Mouse (Mus musculus) gastrocnemius, postnatal 36 days (tissue): ENCODE results near the gene Sptbn1. TPM values are rescaled to one million over a fixed set of nuclear protein-coding genes. Genes with fewer than 3 reads are reported as not detected.

Source experiments
- DNase-seq, 2 experiments: peaks; one replicate each; pipeline ENCODE4 v3.0.0; 2022
- intact Hi-C: fragments of 180-260 bp; cut with DNase I; formaldehyde crosslinking; loops from one replicate; pipeline ENCODE4 v1.15.1; 2025
- total RNA-seq, 2 experiments: library from RNA; stranded (reverse); gene quantifications; 2 replicates each; pipeline ENCODE4 v1.2.3; 2021

Gene Sptbn1
- total RNA-seq, 2 experiments from 2014 or later, result 104 to 125 TPM

DNA sequence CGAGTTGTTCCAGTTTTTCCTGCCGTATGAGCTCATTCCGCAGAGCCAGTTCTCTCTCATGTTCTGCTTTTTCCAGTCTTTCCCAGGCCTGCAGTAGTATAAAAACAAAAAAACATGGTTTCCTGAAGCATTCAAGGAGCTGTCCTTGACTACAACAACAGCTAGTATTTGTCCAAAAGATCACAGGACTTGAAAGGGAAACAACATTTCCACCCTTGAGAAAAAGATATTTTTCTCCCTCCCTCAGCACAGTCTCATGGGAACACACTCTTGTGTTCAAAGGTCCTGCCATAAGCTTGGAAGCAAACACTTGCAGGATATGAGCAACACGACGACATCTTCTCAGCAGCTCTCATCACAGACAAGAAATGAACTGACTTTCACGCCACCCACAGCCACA, 124.9 kb downstream of the Sptbn1 start:
- intact Hi-C loops, result no loop called here
- DNase-seq, result no peak

DNA sequence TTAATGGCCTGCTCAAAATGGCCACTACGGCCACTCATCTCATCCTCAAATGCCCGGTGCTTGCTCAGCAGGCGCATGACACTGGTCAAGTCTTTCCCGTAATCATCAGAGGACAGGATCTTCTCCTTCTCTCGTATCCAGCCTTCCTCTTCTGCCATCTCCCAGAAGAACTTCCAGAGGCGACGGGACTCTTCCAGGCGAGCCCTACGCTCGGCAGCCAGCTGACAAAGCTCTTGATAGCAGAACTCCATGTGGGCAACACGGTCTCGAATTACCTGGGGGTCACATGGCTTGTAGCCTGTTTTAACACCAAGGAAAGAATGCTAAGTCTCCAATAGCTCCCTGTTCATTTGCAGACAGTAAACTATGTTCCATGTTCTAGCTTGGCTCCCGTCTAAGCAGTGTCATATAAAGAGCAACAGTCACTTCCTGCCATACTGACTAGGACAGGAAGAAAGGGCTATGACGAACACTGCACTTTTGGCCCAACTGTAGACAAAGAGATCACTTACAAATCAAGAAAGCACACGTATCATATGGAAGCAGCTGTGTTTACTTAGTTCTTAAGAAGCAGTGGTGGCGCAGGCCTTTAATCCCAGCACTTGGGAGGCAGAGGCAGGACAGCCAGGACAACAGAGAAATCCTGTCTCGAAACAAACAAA, 128.7 kb downstream of the Sptbn1 start:
- intact Hi-C loops, result no loop called here
- DNase-seq, result no peak

DNA sequence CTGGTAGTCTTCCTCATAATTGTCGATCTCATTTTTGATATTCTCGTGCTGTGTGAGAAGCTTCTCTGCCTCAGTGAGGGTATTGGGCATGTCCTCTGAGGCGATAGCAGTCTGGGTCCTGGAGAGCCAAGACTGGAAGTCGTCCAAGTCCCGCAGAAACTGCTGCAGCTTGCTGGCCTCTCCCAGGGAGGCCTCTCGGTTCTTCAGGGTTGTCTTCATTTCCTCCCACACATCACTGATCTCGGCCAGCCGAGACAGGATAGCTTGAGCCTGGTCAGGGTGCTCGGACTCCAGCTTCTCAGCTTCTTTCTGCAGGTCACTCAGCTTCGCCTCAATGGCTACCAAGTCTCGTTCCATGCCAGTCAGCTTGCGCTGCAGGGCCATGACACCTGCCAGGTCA, 130.9 kb downstream of the Sptbn1 start:
- DNase-seq, result no peak
- intact Hi-C loops, result no loop called here

DNA sequence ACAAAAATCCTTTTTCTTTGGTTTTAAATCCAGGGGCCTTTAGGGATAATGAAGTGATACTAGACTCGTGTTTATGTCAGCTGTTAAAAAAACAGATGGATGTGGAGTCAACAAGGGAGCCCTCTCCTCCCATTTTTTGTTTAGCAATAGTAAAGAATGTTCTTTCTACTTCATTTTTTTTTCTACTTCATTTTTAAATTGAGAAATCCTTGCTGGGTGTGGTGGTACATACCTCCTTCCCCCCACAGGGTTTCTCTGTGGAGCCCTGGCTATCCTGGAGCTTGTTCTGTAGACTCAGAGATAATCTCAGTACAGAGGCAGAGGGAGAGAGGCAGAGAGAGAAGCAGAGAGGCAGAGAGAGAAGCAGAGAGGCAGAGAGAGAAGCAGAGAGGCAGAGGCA, 133.9 kb downstream of the Sptbn1 start:
- intact Hi-C loops, result no loop called here
- DNase-seq, result no peak

DNA sequence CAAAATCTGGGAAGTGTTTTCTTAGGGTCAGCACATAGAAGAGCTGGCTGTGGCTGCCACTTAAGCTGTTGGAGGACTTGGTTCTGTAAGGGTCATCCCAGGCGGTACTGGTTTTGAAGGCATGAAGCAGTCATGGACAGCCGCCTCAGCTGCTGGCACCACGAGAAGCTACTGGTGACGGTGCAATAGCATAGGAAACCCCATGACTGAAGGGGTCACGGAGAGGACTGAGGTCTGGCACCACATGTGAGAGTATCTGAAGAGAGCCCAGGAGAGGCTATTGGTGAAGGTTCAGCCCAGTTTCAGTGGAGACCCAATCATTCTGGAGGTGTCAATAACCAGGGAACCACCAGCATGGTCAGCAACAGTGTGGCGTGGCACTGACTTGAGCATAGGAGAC, 135.4 kb downstream of the Sptbn1 start:
- DNase-seq, result no peak
- intact Hi-C loops, result no loop called here

DNA sequence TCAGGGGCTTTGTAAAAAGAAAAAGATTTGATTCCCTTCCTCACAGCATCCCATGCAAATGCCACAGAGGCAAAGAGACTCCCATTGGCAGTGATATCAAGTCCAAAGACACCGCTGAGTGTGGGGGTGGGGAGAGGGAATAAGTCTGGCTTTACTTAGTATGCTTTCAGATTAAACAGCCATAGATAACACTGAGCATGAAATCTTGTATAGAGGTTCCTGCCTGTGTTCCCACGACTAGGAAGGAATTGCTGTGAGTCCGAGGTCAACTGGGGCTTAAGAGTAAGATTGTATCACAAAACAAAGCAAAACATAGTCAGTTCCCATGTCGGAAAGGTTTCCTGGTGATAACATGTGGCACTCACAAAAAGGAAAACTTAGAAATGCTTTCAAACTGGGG, 136.3 kb downstream of the Sptbn1 start:
- intact Hi-C loops, result no loop called here
- DNase-seq, result no peak

DNA sequence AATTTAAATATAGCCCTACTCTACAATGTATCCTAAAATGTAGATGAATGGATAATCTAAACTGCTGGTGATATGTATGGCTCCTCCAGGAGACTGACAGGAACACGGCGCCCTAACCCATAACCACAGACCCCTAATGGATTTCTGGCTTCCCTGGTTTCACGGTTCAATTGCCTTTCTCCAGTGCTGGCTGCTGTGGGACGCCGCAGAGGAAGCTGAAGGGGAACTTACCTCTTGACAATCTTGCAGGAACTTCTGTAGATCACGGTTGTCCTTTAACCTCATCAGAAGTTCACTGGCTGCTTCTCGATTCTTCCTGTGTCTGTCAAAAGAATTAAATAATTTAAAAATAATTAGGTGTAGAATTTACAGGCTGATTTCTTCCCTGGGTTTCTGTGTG, 138.6 kb downstream of the Sptbn1 start:
- intact Hi-C loops, result no loop called here
- no peak for DNase-seq

DNA sequence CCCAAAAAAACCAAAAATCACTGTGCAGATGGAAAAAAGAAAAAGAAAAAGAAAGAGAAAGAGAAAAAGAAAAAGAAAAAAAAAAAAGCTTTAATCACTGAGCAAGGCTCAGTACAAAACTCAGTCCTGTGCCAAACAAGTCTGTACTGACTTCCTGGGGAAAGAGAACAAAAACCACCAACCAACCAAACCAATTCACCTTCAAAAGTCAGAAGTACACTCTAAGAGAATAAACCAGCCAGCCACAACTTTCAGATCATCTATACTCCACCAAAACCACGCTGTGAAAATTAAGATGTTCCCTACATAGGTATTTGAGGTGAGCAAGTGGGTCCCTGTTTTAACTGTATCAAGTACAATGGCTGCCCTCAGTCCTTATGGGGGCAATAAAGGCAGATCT, 141.1 kb downstream of the Sptbn1 start:
- intact Hi-C loops, result no loop called here
- DNase-seq, result no peak

DNA sequence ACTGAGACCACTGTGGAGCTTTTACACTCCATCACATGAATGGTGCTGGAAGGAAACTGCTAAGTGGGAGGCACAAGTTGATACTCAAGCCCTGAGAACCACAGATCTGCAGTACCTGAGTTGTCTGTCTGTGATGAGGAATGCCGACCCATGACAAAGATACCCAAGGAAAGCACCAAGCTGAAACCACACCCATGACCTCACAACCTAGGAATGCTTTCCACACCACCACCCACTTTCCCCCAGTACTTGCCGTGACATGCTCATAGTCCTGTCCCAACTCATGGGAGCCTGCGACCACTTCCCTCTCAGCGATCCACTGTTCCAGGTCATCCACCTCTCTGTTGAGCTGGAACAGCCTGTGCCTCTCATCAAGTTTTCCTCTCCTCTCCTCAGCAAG, 149.9 kb downstream of the Sptbn1 start:
- intact Hi-C loops, result no loop called here
- no peak for DNase-seq

DNA sequence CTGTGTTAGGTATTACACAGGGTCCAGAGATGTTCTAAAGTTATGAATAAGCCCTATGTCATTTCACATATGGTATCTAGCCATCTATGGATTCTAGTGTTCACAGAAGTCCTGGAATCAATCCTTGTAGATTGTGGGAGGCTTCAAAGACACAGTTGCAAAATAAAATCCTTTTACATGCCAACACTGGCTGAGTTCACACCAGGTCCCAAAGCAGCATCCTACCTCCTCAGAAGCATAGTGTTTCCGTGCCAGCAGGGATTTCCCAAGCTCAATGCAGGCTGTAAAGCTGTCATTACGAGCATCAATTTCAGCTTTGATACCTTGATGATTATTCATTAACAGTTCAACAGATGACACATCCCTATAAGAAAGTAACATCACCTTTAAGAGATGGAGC, 154.3 kb downstream of the Sptbn1 start:
- intact Hi-C loops, result no loop called here

DNA sequence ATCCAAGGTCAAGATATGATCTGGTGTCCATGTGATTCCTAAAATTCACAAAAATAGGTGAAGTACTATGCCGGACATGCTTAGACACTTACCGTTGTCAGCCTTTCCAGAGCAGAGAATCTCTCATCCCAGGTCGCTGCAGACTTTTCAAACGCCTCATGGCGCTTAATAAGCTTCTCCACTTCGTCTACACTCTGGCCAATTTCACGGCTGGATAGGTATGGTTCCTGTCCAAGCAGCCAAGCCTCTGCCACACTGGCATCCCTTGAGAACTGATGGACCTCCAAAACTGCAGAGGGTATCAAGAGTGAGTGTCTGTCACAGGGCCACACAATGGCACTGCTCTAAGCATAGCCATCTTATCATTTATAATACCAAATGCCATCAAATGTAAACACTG, 157.3 kb downstream of the Sptbn1 start:
- intact Hi-C loops, result no loop called here
- DNase-seq, result no peak

More for the DNA sequence above, 154.3 kb downstream of the Sptbn1 start:
- no peak for DNase-seq

DNA sequence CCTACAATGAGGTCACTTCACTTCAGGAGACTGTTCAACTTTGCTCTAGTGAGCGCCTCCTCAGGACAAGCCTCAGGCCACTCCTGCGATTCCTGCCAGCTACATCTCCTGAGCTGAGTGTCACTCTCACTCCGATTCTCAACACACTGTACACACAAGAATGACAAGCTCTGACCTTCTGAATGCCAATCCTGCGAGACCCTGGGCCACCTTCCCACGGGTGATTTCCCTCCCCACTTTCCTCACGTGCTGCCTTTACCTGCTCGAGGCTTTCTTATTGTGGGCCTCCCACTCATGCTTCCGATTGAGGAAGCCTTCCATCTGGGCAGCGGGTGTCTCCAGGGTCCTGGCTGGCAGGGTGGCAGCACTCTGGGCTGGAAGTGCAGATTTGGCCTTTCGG, 163.8 kb downstream of the Sptbn1 start:
- DNase-seq, result no peak
- intact Hi-C loops, result no loop called here

DNA sequence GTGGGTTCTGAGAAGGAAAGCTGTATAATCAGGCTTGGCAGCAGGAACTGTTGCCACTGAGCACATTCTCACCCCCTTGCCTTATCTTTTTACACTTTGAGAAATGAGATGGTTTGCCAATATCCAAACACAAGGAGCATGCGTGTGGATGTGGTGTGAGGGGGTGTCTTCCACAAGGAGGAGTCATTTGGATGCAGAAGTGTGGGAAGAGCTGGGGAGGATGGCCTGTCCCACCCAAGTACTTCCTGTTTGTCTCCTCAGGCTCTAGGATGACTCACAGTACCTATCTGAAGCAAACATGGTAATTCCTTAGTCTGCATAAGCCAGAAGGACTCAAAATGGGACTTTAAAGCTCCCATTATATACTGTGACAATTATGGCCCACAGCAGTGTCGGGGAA, 165.4 kb downstream of the Sptbn1 start:
- intact Hi-C loops, result no loop called here
- DNase-seq, result no peak

DNA sequence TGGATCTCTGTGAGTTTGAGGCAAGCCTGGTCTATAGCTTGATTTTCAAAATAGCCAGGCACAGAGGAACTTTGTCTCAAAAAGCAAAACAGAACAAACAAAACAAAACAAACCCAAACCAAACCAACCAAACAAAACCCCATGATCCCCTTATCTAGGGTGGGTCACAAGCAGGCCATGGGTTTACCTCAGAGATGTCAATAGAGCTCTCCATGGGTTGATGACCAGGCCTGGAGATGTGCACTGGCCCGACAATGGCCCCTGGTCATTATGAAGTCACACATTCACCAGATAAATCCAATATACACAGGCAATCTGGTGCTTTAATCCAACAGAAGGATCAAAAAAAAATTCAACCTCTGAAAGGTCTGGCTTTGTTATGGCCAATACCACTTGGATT, 166.2 kb downstream of the Sptbn1 start:
- no peak for DNase-seq
- intact Hi-C loops, result no loop called here

DNA sequence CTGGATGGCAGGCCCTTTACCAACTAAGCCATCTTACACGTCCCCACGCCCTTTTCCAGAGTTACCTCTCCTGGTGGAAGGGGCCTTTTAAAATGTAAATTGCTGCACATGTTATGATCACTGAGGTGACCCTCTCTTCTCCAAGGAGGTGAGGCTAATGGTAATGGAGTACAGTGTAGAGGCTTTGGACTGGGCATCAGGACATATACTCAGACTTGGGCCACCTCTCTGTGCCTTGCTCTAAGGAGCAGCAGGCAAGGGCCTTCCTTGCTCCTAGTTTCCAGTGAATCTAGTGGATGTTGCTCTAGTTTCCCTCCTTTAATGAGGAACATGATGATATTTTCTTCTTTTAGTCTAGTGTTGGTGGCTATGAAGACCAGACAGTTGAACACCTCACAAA, 166.8 kb downstream of the Sptbn1 start:
- no peak for DNase-seq
- intact Hi-C loops, result no loop called here

DNA sequence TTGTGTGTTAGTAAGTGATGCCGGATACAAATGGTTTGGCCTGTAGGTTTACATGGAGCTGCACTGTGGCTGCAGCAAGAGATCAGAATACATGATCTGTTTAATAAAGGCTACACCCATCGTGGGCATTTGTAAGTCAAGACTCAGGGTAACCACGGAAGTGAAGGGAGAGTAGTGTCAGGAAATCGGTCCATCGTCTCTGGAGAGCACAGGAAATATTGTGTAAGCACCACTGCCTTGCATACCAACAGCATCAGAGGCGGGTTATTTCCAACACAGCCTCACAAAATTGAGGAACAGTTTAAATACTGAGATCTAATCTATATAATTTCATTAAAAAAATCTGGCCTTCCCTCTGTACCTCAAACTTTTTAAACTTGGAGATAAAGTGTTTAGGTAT, 168.1 kb downstream of the Sptbn1 start:
- intact Hi-C loops, result no loop called here
- no peak for DNase-seq

DNA sequence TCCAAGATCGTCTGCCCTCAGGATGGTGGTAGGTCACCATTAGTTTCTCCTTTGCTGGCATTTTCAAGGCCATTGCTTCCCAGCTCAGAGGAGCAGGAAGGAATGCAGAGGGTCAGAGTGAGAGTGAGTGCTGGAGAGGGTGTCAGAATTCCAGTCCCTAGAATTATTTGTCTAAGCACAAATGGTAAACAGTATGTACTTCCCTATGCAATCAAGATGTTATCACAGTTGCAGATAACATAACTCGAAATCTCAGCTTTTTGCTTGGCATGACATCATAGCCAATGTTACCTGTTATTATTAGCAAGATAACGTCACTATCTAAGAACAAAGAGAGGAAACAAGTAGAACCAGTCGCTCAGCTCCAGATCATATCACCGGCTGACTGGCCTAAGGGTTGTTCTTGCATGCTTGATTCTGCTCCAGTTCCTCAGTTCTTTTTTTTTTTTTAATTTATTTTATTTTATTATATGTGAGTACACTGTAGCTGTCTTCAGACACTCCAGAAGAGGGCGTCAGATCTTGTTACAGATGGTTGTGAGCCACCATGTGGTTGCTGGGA, 172.7 kb downstream of the Sptbn1 start:
- DNase-seq, result no peak
- intact Hi-C loops, result no loop called here

DNA sequence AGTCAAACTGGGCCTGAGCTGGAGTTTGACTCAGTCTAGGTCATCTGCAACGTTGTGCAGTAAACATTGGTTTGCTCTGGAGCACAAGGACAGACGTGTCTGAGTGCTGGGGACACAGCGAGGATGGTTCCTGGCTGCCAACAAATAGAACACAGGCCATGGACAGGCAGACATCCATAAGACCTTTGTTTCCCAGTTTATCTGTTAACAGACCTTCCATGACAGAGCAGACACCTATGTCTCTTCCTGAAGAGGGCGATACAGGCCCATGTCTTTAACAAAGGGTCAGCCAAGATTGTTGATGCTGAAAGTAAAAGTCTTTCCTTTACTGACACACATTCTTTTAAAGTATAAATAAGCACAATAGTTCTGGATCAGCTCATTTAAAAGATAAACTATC, 176.1 kb downstream of the Sptbn1 start:
- intact Hi-C loops, result loop anchor here (5.0 kb wide), 1 partner anchor 565 kb away; no protein-coding TSS in a partner anchor

DNA sequence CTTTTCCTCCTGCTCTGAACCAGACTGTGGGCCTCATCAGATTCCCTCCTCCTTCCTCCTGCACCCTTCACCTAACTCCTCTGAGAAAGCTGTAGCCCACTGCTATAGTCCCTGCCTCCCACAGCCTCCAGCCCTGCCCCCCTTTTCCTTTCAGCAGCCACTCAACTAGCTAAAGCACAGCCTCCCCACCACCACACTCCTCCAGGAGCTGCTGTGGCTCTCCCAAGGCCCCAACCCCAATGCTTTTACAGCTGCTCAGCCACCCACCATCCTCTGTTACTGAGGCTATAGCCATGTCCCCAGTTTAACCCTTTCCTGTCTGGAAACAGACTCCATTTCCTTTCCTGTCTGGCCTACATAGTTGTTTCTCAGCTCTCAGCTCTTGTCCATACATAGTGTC, 182.9 kb downstream of the Sptbn1 start:
- no peak for DNase-seq
- intact Hi-C loops, result no loop called here

More for the DNA sequence above, 176.1 kb downstream of the Sptbn1 start:
- DNase-seq, result no peak

DNA sequence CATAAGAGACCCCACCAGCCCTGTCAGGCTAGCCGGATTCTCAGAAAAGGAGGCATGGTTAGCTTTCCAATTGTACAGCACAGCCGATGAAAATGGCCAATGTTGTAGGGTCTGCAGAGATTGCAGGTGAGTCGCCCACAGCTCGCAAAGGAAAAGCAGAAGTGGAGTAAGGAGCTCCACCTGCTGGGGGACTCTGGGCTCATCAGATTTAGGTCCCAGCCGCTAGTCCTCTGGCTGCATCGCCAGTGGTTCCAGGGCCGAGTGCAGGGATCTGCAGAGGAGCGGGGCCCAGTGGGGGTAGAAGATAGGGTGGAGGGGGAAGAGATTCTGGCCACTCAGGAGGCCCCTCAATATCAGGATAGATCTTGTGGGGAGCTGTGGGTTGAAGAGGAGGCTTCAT, 210.7 kb downstream of the Sptbn1 start:
- intact Hi-C loops, result no loop called here
- DNase-seq, result no peak
